Mouse (Mus musculus) CH12.LX (cell line): ENCODE data around the gene Myocos. TPM values are rescaled to one million over a fixed set of nuclear protein-coding genes. Genes with fewer than 3 reads are reported as not detected.

Experiments
- DNase-seq: peaks from one replicate; pipeline ENCODE4 v3.0.0-alpha.2; 2013; ENCODE audit errors: extremely low read depth
- H3K27ac ChIP-seq: 2 replicates; pipeline ENCODE4 v1.5.1; 2012; ENCODE audit warnings: low read depth, mild to moderate bottlenecking, control low read depth, moderate library complexity; ENCODE audit not compliant: insufficient read depth
- H3K27me3 ChIP-seq: replicated peaks from 2 replicates; pipeline ENCODE3; 2012; ENCODE audit warnings: inconsistent platforms
- H3K36me3 ChIP-seq, 2 experiments: replicated peaks in 1 of 2; 2 replicates each; pipeline versions ENCODE3 to v1.6.1; 2012; ENCODE audit warnings: inconsistent platforms in 1 of 2, low read length in 1 of 2, mild to moderate bottlenecking in 1 of 2, mixed read lengths in 1 of 2, moderate library complexity in 1 of 2; ENCODE audit not compliant: control insufficient read depth in 1 of 2, insufficient read depth in 1 of 2
- H3K4me1 ChIP-seq, 2 experiments: 2 replicates each; pipeline ENCODE4 v1.6.1; 2012; ENCODE audit warnings: inconsistent platforms in 1 of 2, moderate library complexity in 1 of 2; ENCODE audit not compliant: insufficient read depth in 2 of 2, control insufficient read depth in 1 of 2
- H3K4me2 ChIP-seq: 2 replicates; pipeline ENCODE4 v1.6.1; 2012; ENCODE audit warnings: low read depth, mild to moderate bottlenecking, control low read depth; ENCODE audit not compliant: poor library complexity, insufficient read depth, severe bottlenecking
- H3K4me3 ChIP-seq, 3 experiments: fragments of 150-350 bp in 1 of 3; sonication (generic) in 1 of 3; replicated peaks in 1 of 3; 2 replicates each; pipeline versions ENCODE3 to v1.5.1; 2011 to 2012; ENCODE audit warnings: low read depth in 2 of 3, low read length in 2 of 3, mild to moderate bottlenecking in 2 of 3, moderate library complexity in 2 of 3, control low read depth in 1 of 3, improper control_type of control experiment in 1 of 3, inconsistent platforms in 1 of 3, mixed read lengths in 1 of 3; ENCODE audit not compliant: poor library complexity in 1 of 3
- H3K79me2 ChIP-seq: replicated peaks from 2 replicates; pipeline ENCODE4 v1.6.1; 2012; ENCODE audit warnings: mild to moderate bottlenecking, moderate library complexity; ENCODE audit not compliant: control insufficient read depth, poor library complexity, insufficient read depth, severe bottlenecking; ENCODE audit errors: extremely low read depth
- H3K9ac ChIP-seq: 2 replicates; pipeline ENCODE4 v1.6.1; 2012; ENCODE audit warnings: low read depth, mild to moderate bottlenecking, control low read depth, moderate library complexity; ENCODE audit not compliant: insufficient read depth
- H3K9me3 ChIP-seq: replicated peaks from 2 replicates; pipeline ENCODE3; 2012; ENCODE audit warnings: low read length, inconsistent platforms, mixed read lengths
- CTCF ChIP-seq, 2 experiments: IDR thresholded peaks in 1 of 2; conservative IDR thresholded peaks in 1 of 2; 2 replicates each; pipeline ENCODE4 v1.5.1; 2011 to 2012; ENCODE audit warnings: low read depth in 2 of 2, low read length in 2 of 2, improper control_type of control experiment in 1 of 2, inconsistent platforms in 1 of 2, mild to moderate bottlenecking in 1 of 2, moderate library complexity in 1 of 2
- ELF1 ChIP-seq: IDR thresholded peaks from 2 replicates; pipeline ENCODE4 v1.6.1; 2014; ENCODE audit warnings: low read depth, mild to moderate bottlenecking, inconsistent platforms, low read length, improper control_type of control experiment
- IRF4 ChIP-seq: IDR thresholded peaks from 2 replicates; pipeline ENCODE4 v1.6.1; 2014; ENCODE audit warnings: low read depth, mild to moderate bottlenecking, inconsistent platforms, low read length, improper control_type of control experiment
- MAX ChIP-seq: IDR thresholded peaks from 2 replicates; pipeline ENCODE4 v1.6.1; 2011; ENCODE audit warnings: low read length, improper control_type of control experiment
- MXI1 ChIP-seq: IDR thresholded peaks from 2 replicates; pipeline ENCODE4 v1.6.1; 2011; ENCODE audit warnings: mild to moderate bottlenecking, low read depth, low read length, improper control_type of control experiment
- NELFE ChIP-seq: IDR thresholded peaks from 2 replicates; pipeline ENCODE4 v1.6.1; 2011; ENCODE audit warnings: low read depth, low read length, improper control_type of control experiment
- NRF1 ChIP-seq: IDR thresholded peaks from 2 replicates; pipeline ENCODE4 v1.6.1; 2014; ENCODE audit warnings: low read depth, mild to moderate bottlenecking, inconsistent platforms, low read length, improper control_type of control experiment, moderate library complexity
- PAX5 ChIP-seq: IDR thresholded peaks from 2 replicates; pipeline ENCODE4 v1.6.1; 2012; ENCODE audit warnings: low read length, inconsistent platforms, mixed read lengths
- POLR2A ChIP-seq: IDR thresholded peaks from 2 replicates; pipeline ENCODE4 v1.6.1; 2011; ENCODE audit warnings: low read depth, mild to moderate bottlenecking, improper control_type of control experiment, low read length
- POLR2AphosphoS2 ChIP-seq: IDR thresholded peaks from 2 replicates; pipeline ENCODE4 v1.6.1; 2011; ENCODE audit warnings: low read depth, low read length, improper control_type of control experiment
- RAD21 ChIP-seq: IDR thresholded peaks from 2 replicates; pipeline ENCODE4 v1.6.1; 2011; ENCODE audit warnings: low read depth, mild to moderate bottlenecking, low read length, improper control_type of control experiment, moderate library complexity
- SIN3A ChIP-seq: IDR thresholded peaks from 2 replicates; pipeline ENCODE4 v1.6.1; 2012; ENCODE audit warnings: low read length, improper control_type of control experiment, inconsistent platforms
- SMC3 ChIP-seq: IDR thresholded peaks from 2 replicates; pipeline ENCODE4 v1.6.1; 2011; ENCODE audit warnings: low read depth, low read length, improper control_type of control experiment
- TBP ChIP-seq: conservative IDR thresholded peaks from 2 replicates; pipeline ENCODE4 v1.6.1; 2011; ENCODE audit warnings: low read depth, low read length, improper control_type of control experiment
- ZKSCAN1 ChIP-seq: IDR thresholded peaks from 2 replicates; pipeline ENCODE4 v1.6.1; 2012; ENCODE audit warnings: low read depth, inconsistent platforms, low read length, improper control_type of control experiment, borderline replicate concordance
- ZMIZ1 ChIP-seq: IDR thresholded peaks from 2 replicates; pipeline ENCODE4 v1.6.1; 2012; ENCODE audit warnings: low read depth, mild to moderate bottlenecking, inconsistent platforms, low read length, improper control_type of control experiment
- dilution Hi-C: fragments of 300-500 bp; cut with MboI; formaldehyde crosslinking; loops from 2 replicates; pipeline ENCODE4 v1.14.3; 2020; ENCODE audit warnings: low sequenced_read_pairs; ENCODE audit not compliant: extremely low pct_unique_long_range_greater_than_20kb, extremely low pct_ligation_motif_present
- in situ Hi-C: fragments of 300-500 bp; cut with MboI; formaldehyde crosslinking; loops from 3 replicates; pipeline ENCODE4 v1.14.3; 2019; ENCODE audit warnings: low sequenced_read_pairs, low pct_ligation_motif_present, low pct_unique_long_range_greater_than_20kb, mixed read lengths
- polyA plus RNA-seq: library from polyadenylated mRNA; unstranded; fragments of >175 nt; gene quantifications from 2 replicates; pipeline ENCODE4 v1.2.1, GENCODE M21; 2012; ENCODE audit warnings: low read depth; ENCODE audit not compliant: insufficient read length
- total RNA-seq, 2 experiments: library from RNA; depleted of rRNA; stranded (reverse); fragments of 300-350 nt in 1 of 2; fragments of >200 nt in 1 of 2; gene quantifications; 2 replicates each; pipeline ENCODE4 v1.2.3; 2012 to 2014

The Myocos gene
- total and polyA plus RNA-seq, 3 experiments = not detected

DNA sequence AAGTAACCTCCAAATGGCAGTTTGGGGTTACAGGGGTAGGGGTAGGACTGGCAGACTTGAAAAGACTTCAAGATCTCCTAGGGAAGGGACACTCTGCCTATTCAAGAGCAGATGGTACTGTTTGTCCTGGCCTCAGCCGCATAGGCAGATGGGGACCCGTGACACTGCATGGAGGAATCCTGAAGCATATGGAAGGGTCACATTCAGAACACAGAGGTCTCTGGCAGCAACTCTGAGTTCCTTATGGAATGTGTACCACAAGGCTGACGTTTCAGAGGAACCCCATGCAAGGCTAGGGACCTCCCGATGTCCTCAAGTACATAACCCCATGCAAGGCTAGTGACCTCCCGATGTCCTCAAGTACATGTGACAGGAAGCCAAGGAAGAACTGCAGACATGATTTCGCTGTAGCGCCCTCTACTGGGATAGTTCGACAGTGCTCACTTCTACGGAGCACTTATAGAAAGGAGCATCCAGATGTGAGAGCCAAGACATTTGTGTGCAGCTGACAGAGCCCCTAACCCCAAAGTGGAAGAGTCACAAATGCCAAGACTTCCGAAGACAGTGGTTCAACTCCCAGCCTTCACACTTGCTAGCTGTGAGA is 11.8 kb downstream of the Myocos start:
- TF ChIP-seq CTCF (conservative IDR thresholded peaks at IDR 0.05 in 1 of 2, IDR thresholded peaks at IDR 0.05 in 1 of 2; ENCODE audit: low read depth in 2 of 2, low read length in 2 of 2) (peak; percentile 20 to 53; a peak in 2 of 4 replicates), MAX (peak; percentile 46; the same call in 1 of the 2 replicates), ZMIZ1 (no peak), SMC3 (peak; percentile 18; the same call in 1 of the 2 replicates)
- H3K27me3 ChIP-seq = no peaks in the 10 kb centered on the region
- no peaks in the 10 kb centered on the region for H3K36me3 ChIP-seq
- dilution Hi-C loops (no loop called here), in situ Hi-C loops (no loop called here)
- H3K4me1 ChIP-seq = peaks cover 0 to 3% of the 10 kb centered on the region in 2 experiments; a peak in 1 of 4 replicates
- DNase-seq = peak; percentile 31
- no peak overlapping the region for H3K4me3 ChIP-seq
- H3K4me2 ChIP-seq = no peak overlapping the region
- H3K9ac ChIP-seq = no peak overlapping the region
- no peak overlapping the region for H3K27ac ChIP-seq
- H3K9me3 ChIP-seq = no peaks in the 10 kb centered on the region
- H3K79me2 ChIP-seq = no peaks in the 10 kb centered on the region

DNA sequence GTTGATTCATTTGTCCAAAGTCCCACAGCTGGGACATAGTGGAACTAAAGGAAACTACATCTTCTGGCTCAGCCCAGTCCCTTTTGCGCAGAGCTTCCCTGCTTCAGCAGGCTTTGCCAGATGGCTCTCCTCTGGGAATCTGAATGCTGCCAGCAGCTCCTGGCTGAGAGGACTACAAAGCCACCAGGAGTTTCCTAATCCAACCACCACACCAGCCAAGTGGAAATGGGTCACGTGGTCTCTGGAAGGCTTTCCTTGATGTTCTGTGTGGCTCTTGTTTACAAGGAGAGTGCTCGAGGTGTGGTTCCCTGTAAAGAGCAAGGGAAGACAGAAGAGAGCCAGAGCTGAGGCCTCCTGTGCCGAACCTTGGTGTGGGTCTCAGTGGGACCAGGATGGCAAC is 14.3 kb downstream of the Myocos start:
- no peak for DNase-seq
- H3K27me3 ChIP-seq = no peaks in the 10 kb centered on the region
- H3K4me3 ChIP-seq = no peak overlapping the region
- TF ChIP-seq CTCF (conservative IDR thresholded peaks at IDR 0.05 in 1 of 2, IDR thresholded peaks at IDR 0.05 in 1 of 2; ENCODE audit: low read depth in 2 of 2, low read length in 2 of 2) (no peak), IRF4 (no peak), TBP (no peak), SIN3A (no peak), PAX5 (no peak), RAD21 (no peak), SMC3 (no peak), POLR2AphosphoS2 (no peak), MXI1 (no peak), POLR2A (no peak)
- no peaks in the 10 kb centered on the region for H3K9me3 ChIP-seq
- no peaks in the 10 kb centered on the region for H3K36me3 ChIP-seq
- in situ Hi-C loops = no loop called here
- H3K79me2 ChIP-seq = no peaks in the 10 kb centered on the region
- dilution Hi-C loops = no loop called here
- peaks cover 0 to 3% of the 10 kb centered on the region in 2 experiments; a peak in 1 of 4 replicates for H3K4me1 ChIP-seq
- H3K4me2 ChIP-seq = no peak overlapping the region
- no peak overlapping the region for H3K9ac ChIP-seq
- no peak overlapping the region for H3K27ac ChIP-seq

DNA sequence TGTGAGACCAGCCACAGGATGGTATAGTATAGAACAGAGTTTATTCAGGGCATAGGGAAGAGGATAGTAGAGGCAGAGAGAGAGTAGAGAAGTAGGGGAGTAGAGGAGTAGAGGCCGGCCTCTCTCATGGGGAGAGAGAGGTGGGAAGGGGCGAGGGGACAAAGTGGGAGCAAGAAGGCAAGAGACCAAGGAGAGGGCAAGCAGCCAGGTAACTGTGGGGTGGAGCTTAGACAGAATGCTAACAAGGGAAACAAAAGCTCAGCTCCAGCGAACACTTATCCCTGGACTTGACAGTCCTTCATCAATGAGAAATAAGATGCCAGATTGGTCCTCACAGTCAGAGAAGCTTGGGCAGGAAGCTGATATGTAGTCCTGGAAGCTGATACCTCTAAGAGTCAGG is 15.4 kb downstream of the Myocos start:
- dilution Hi-C loops (no loop called here), in situ Hi-C loops (no loop called here)
- TF ChIP-seq MXI1 (no peak), ELF1 (no peak), PAX5 (no peak), TBP (no peak), NRF1 (no peak), ZMIZ1 (no peak), SIN3A (no peak), POLR2AphosphoS2 (no peak), ZKSCAN1 (no peak), MAX (no peak), NELFE (no peak)
- TF ChIP-seq, all 38 proteins: peak for 0

More for the DNA sequence above, 15.4 kb downstream of the Myocos start:
- H3K36me3 ChIP-seq = no peaks in the 10 kb centered on the region
- no peak overlapping the region for H3K4me3 ChIP-seq
- no peak overlapping the region for H3K4me2 ChIP-seq
- no peaks in the 10 kb centered on the region for H3K27me3 ChIP-seq
- H3K79me2 ChIP-seq = no peaks in the 10 kb centered on the region
- no peaks in the 10 kb centered on the region for H3K9me3 ChIP-seq
- no peak for DNase-seq
- peaks cover 1 to 2% of the 10 kb centered on the region in 2 experiments; a peak in 2 of 4 replicates for H3K4me1 ChIP-seq
- H3K9ac ChIP-seq = no peak overlapping the region
- no peak overlapping the region for H3K27ac ChIP-seq
